Mouse (Mus musculus) frontal cortex, postnatal 25 days (tissue): ENCODE data around the gene Trim29.

Source experiments
- DNase-seq, 2 experiments: peaks; one replicate each; pipeline ENCODE4 v3.0.0; 2022; ENCODE audit warnings: low spot score in 2 of 2

Gene Trim29

DNA sequence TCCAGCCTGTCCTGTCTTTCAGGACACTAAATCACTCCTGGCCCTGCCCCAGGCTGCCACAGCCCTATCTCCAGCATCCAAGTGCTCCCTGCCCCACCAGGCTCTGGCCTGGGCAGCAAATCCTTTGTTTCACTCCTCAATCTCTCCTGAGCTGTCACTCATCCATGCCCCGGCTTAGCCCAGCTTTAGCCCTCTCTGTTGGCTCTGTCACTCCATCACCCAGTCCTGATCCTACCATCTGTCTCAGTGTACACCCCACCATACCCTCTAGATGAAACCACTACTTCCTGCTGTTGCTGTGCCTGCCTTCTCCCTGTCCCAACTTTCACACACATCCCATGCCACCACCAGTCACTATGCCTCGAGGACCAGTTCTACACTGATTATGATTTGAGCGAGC lies 73.8 kb downstream of the Trim29 start:
- no peak for DNase-seq
